Mouse (Mus musculus): ENCODE measurements around the gene Cd2ap. TPM values are rescaled to one million over a fixed set of nuclear protein-coding genes. Genes with fewer than 3 reads are reported as not detected.

The Cd2ap gene
- total and polyA plus RNA-seq, 3 experiments = 5.0 to 17.8 (median 16.9) TPM

GRCm38 (mm10) chr17:42745657-42746420 lies 130.6 kb downstream of the Cd2ap start:
- H3K4me1 ChIP-seq (ENCODE audit: control insufficient read depth, insufficient read depth, low read length) = peaks cover 2% of the 10 kb centered on the region; the same call in 1 of the 2 replicates
- H3K36me3 ChIP-seq (ENCODE audit: control insufficient read depth, insufficient read depth, low read length) = no peaks in the 10 kb centered on the region; the same call in 1 of the 2 replicates
- no peak overlapping the region for H3K4me3 ChIP-seq
- no peaks in the 10 kb centered on the region for H3K27me3 ChIP-seq (ENCODE audit: control insufficient read depth, insufficient read depth, low read length)
- no peak overlapping the region for H3K9ac ChIP-seq (ENCODE audit: low read depth, low read length)
- no peak overlapping the region for H3K27ac ChIP-seq
- intact Hi-C loops (cut with DNase I) = no loop called here
- WGBS = 77% methylated on average over 6 of the region's 6 CpGs
- H3K79me2 ChIP-seq (replicated peaks; ENCODE audit: control insufficient read depth, insufficient read depth, low read length) = no peaks in the 10 kb centered on the region
- DNase-seq = no peak
- no peak for TF ChIP-seq EP300 (IDR thresholded peaks at IDR 0.05; ENCODE audit: insufficient read depth, low read depth, low read length)
- no peak for TF ChIP-seq POLR2A (IDR thresholded peaks at IDR 0.05; ENCODE audit: insufficient read depth, low read depth, low read length)
- no peak for TF ChIP-seq CTCF (IDR thresholded peaks at IDR 0.05)

Other genes with a start within 250 kb of the Cd2ap start
- gene Adgrf4, start 184.4 kb downstream of the Cd2ap start, total RNA-seq (2021) = under 1 TPM; 0.07 to 0.08 TPM
- gene Adgrf4, start 184.4 kb downstream of the Cd2ap start, polyA plus RNA-seq (2012; rRNA removed) = 0.25 and 0.50 TPM in 2 replicates
- gene Adgrf2, start 134.5 kb downstream of the Cd2ap start, total RNA-seq (2021) = under 1 TPM in 1 of 2 experiments, not detected in 1; 0.10 TPM
- 0.06 and 0.23 TPM in 2 replicates for gene Adgrf2, start 134.5 kb downstream of the Cd2ap start, polyA plus RNA-seq (2012; rRNA removed)
- 10 to 100 TPM in 1 of 2 experiments, 1 to 10 TPM in 1; 9.2 to 14.2 TPM for gene Tnfrsf21, start 139.9 kb upstream of the Cd2ap start, total RNA-seq (2021)
- 14.6 and 19.6 TPM in 2 replicates for gene Tnfrsf21, start 139.9 kb upstream of the Cd2ap start, polyA plus RNA-seq (2012; rRNA removed)

Measured in heart, adult 2 months (tissue).